Mouse (Mus musculus) left cerebral cortex, postnatal 36 days (tissue): Measurements from ENCODE around the gene Samd5. TPM values are rescaled to one million over a fixed set of nuclear protein-coding genes. Genes with fewer than 3 reads are reported as not detected.

Source experiments
- DNase-seq, 2 experiments: peaks; one replicate each; pipeline ENCODE4 v3.0.0; 2021 to 2022; ENCODE audit warnings: low spot score in 2 of 2, mixed read lengths in 1 of 2
- intact Hi-C: fragments of 180-260 bp; cut with DNase I; formaldehyde crosslinking; loops from one replicate; pipeline ENCODE4 v1.15.1; 2025
- total RNA-seq, 2 experiments: library from RNA; stranded (reverse); gene quantifications; 2 replicates each; pipeline ENCODE4 v1.2.3; 2021

The Samd5 gene
- total RNA-seq, 2 experiments from 2014 or later: 11.8 to 11.9 TPM

DNA sequence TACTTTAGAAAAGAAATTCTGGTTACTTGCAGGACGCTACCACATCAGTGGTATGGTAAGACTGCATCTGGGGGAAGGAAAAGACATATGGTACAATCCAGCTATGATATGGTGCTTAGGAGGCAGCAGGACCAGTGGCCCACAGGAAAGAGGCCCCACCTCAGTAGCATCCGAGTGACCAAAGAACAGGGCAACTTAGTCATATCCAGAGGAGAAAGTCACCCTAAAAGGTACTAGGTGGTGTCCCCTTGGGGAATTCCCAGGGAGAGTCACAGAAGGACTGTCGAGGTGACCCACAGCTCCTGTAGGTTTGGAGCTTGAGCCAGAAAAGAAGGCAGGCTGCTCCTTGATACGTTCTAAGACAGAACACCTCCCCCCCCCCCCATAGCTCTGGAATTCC lies 80.3 kb downstream of the Samd5 start:
- intact Hi-C loops: no loop called here
- DNase-seq: no peak

- DNase-seq: peak; percentile 15 to 18
- intact Hi-C loops: no loop called here
These were observed 84.4 kb downstream of the Samd5 start for GRCm38 (mm10) chr10:9590606-9591005.

GRCm38 (mm10) chr10:9586328-9586727 lies 88.7 kb downstream of the Samd5 start:
- intact Hi-C loops: no loop called here
- peak; percentile 62 to 74 for DNase-seq

GRCm38 (mm10) chr10:9579374-9579773 lies 95.6 kb downstream of the Samd5 start:
- intact Hi-C loops: loop anchor here (5.0 kb wide), 1 partner anchor 98 kb away; the partner anchor contains the start of gene Samd5
- DNase-seq: no peak

- DNase-seq: peak; percentile 23 to 34
- intact Hi-C loops: loop anchor here (5.0 kb wide), 1 partner anchor 102 kb away; the partner anchor contains the start of gene Samd5
These were observed 99.4 kb downstream of the Samd5 start for GRCm38 (mm10) chr10:9575605-9576004.

DNA sequence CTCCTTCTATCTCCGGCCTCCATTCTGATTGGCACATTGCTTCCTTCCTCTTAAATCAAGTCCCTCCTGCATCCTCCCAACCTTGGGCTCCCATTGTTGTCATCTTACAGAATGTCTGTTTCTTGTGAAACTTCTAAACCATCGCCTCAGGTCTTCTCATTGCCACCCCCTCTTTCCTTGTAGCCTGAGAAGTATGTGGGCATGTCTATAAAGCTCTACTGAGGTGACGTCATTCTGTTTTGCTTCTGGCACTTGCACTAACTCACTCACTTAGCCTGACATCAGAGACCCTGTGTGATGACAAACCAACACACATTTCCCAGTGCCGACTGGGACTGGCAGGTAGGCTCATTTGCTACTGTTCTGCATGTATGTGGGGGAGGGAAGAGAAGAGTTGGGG lies 100.9 kb downstream of the Samd5 start:
- DNase-seq: no peak
- intact Hi-C loops: no loop called here

Other genes with a start within 250 kb of the Samd5 start
- gene Stxbp5, start 225.9 kb upstream of the Samd5 start, total RNA-seq: 100 to 1,000 TPM; 102 to 120 TPM